Mouse (Mus musculus) brain, embryonic 14.5 days (tissue): ENCODE data around the gene Dlgap1.

Experiments used
- CTCF ChIP-seq: fragments of 200-500 bp; IDR thresholded peaks from 2 replicates; pipeline ENCODE4 v1.5.1; 2012; ENCODE audit warnings: inconsistent platforms, mild to moderate bottlenecking, moderate library complexity, borderline replicate concordance; ENCODE audit not compliant: insufficient read depth, insufficient read length; ENCODE audit errors: extremely low read depth
- POLR2A ChIP-seq: fragments of 200-500 bp; IDR thresholded peaks from 2 replicates; pipeline ENCODE4 v1.6.1; 2012; ENCODE audit warnings: mild to moderate bottlenecking, inconsistent platforms, borderline replicate concordance; ENCODE audit not compliant: poor library complexity, insufficient read depth, insufficient read length, severe bottlenecking; ENCODE audit errors: extremely low read depth

GRCm38 (mm10) chr17:70016511-70016910 is 47.6 kb downstream of the Dlgap1 start:
- TF ChIP-seq CTCF (no peak), POLR2A (no peak)
